Mouse (Mus musculus): ENCODE measurements around the gene Mgp.

Gene Mgp

DNA sequence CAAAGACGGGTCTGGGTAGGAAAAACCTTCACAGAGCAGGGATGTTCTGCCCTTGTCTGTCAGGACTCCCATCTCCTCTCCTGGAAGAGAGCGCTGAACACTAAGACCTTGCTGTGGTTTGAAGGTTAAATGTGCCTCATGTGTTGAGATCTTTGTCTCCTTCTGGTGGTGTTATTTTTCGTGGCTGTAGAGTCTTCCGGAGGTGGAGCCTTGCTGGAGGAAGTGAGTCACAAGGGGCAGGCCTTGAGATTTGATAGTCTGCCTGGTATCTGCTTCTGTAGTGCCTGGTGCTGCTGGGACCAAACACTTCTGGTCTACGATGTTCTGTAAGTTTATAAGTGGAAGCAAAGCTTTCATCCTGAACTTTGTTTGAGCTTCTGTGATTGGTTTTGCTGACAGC, 26.7 kb downstream of the Mgp start:
- DNase-seq = no peak

- DNase-seq = no peak
Observed at GRCm38 (mm10) chr6:136848399-136848798, 27.2 kb downstream of the Mgp start.

GRCm38 (mm10) chr6:136847790-136848189, 27.8 kb downstream of the Mgp start:
- peak; percentile 32 to 67 for DNase-seq

- no peak for DNase-seq
Observed at GRCm38 (mm10) chr6:136847267-136847666, 28.4 kb downstream of the Mgp start.

DNA sequence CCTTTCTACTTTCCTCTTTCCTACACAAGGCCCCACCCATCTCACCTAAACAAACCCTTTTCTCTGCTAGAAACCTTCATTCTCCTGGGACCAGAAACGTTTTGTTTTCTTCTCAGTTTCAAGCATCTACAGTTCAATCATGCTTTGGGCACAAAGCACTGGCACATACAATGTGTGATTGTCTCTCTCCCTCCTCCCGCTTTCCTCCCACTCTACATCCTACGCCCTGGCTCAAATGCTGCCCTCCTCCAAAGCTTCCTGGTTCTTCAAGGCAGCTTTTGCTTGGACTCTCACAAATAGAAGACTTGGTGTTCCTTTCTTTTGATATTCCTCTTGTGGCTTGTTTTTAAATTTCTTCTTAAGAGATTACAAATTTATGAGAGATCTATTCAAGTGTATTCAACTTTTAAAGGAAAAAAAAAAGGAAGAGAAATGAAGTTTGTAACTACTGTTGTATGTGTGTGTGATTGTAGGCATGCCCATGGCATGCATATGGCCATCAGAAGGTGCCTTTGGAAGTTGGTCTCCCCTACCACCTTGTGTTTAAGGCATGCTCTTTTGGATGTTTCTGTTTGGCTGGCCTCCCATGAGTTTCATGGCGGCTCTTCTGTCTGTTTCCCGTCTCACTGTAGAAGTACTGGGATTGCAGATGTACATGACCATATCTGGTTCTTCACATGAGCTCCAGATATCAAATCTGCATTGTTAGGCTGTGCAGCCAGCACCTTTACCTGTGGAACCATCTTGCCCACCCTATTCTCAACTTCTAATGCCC, 29.7 kb downstream of the Mgp start:
- no peak for DNase-seq

- no peak for DNase-seq
Observed at GRCm38 (mm10) chr6:136844903-136845302, 30.7 kb downstream of the Mgp start.

GRCm38 (mm10) chr6:136837323-136837722, 38.3 kb downstream of the Mgp start:
- no peak for DNase-seq

GRCm38 (mm10) chr6:136835352-136835751, 40.3 kb downstream of the Mgp start, which contains the start of gene Smco3:
Gene Smco3 (minus strand): TSS chr6:136835452.
- DNase-seq = no peak

- no peak for DNase-seq
Observed at GRCm38 (mm10) chr6:136831712-136832111, 43.9 kb downstream of the Mgp start.

DNA sequence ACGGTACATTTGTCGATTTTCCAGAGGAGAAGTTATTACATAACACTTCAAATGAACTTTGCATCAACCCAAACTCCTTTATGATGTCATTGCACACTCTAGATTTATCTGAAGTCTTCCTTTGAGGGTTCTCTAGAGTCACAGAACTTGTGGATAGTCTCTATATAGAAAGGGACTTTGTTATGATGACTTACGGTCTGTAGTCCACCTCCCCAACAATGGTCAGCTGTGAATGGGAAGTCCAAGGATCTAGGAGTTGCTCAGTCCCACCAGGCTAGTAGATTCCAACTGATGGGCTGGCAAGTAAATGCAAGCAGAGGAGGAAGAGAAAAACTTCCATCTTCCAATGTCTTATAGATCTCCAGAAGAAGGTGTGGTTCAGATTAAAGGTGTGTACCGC, 46.9 kb downstream of the Mgp start:
- no peak for DNase-seq

DNA sequence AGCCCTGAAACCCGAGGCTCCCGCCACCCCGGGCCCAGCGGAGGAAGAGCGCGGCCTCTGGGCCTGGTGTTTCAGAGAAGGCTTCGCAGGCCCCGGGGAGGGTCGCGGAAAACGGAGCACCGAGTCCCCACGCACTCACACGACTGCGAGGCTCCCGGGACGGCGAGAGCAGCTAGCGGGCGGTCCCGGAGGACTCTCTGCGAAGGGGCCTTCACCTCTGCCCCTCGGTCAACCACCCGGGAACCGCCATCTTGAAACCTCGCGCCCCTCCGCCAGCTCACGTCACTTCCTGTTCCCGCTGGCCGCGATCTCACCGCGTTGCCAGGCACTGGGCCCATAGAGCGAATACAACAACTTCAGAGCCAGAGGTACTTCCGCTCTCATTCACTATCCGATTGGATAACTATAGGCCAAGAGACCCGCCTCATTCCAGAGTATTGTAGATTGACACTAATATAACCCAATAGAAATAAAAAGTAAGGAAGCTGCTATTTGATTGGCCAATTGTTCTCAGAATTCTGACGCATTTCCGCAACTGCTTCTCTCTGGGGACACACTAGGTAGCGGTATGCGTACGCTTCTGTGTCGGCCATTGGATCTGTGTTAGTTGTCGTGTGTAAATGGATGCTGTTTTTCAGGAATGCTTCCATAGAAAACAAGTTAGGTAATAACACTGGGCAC, 47.6 kb downstream of the Mgp start, which contains the start of gene Wbp11:
Gene Wbp11, minus strand, starts transcription at position 353 of the 681 bp plus-strand sequence.
- DNase-seq = peak; percentile 96 to 98

DNA sequence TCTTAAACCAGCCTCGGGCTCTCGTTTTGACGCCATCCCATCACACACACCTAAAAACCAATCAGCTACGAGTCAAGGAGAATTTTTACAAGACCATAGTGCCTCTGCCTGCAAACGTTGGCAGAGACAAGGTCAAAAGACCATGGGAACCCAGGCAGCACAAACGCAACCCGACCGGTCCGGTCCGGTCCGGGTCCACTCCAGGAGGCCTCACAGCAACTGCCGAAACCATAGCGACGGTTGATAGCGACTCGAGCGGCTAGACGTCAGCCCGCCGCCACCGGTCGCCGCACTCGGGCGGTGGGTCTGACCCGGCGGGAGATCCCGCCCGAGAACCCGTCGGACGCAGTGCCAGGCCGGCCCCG, 48.1 kb downstream of the Mgp start, which contains the start of gene BC049715:
Gene BC049715, plus strand, starts transcription at position 111 of the 365 bp plus-strand sequence.
- DNase-seq = peak; percentile 45 to 47

GRCm38 (mm10) chr6:136827116-136827515, 48.5 kb downstream of the Mgp start:
- no peak for DNase-seq

GRCm38 (mm10) chr6:136824987-136825386, 50.6 kb downstream of the Mgp start:
- DNase-seq = no peak

Measured in kidney, adult 8-10 months (tissue).